Mouse (Mus musculus) liver, adult (tissue): ENCODE results near the gene Hunk.

Experiments
- GATA4 ChIP-seq: IDR thresholded peaks from 2 replicates; pipeline ENCODE4 v1.6.1; 2014; ENCODE audit warnings: mild to moderate bottlenecking, low read length; ENCODE audit not compliant: insufficient replicate concordance

Hunk gene

DNA sequence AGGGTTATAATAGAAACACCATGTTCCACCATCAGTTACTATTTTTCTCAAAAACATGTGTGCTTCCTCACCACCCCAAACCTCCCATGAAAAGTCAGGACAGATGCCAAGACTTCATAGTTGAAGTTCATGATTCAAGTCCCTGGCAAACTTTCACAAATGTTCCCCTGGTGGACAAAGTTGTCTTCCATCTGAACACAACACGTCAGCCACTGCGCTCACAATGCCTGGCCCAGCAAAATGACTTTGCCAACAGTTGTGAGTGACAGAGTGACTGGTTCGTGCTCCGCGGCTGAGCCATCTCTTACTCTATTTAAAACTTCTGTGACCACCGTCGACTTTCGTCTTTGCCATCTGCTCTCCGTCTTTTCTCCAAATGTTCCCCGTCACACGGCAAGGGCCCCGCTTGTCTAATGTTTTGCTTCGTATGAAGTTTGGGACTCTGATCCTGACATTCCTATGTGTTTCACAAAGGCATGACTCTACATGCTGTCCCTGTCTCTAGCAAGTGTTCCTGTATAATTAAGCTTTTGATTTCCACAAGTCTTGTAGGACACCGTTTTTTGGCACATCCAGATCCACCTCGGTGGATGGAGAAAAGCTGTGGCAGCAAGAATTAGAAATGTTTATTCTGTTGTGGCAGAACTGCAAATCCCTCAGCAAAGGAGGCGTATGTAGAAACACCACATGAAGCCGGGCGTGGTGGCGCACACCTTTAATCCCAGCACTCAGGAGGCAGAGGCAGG, 125.9 kb downstream of the Hunk start:
- no peak for TF ChIP-seq GATA4

DNA sequence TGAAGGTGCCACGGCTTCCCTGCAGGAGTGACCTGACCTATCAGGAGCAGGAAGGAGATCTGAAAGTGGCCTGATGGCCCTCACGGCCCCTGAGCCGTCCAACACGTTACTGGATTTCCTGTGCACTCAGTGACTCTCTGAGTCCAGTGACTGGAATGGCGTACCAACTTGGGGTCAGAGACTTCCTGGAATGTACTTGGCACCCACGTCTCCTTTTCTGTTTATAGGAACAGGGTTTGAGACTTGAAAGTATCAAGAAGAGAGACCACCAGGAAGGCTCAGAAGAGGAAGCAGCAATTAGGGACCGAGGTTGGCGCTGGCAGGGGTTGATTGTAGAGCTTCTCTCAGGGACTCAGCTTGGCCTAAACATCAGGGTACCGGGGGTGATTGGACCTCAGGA, 131.2 kb downstream of the Hunk start:
- no peak for TF ChIP-seq GATA4

DNA sequence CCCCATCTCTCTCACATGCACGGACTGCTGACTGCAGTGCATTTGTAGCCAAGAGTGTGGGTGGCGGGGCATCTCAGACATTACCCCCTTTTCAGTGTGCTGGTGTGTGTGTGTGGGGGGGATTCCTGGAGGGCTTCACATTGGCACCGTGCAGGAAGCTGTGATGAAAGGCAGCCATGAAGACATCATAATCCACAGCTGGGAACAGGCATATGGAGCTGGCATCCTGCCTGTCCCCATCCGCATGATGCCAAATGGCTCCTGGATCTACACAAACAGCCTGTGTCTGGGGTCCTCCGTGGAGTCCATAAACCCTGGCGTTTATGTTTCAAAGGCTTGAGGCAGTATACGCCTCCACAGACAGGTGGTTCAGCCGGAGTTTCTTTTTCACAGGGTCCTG, 132.4 kb downstream of the Hunk start:
- TF ChIP-seq GATA4: no peak

DNA sequence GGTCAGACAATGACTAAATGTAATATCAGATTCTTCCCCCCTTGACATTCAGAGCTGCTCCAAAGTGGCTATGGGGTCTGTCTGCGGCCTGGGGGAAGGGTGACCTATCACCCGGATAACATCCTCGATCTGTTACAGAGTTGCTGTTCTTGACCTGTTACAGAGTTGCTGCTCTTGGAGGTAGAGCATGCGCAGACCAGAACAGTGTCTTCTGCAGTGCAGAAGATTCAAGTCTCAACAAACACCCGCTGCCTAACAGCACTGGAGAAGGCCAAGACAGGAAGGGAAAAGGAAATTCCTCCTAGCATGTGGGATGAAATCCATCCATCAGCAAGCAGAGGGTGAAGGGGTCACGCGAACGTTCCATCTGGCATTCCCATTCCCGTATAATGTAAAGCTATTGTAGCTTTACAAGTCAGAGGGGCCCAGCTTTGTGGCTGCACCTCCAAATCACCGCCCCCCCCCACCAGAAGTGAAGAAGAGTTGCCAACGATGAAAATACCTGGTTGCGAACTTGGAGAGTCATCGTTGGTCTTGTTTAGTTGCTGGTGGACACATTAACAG, 133.0 kb downstream of the Hunk start:
- no peak for TF ChIP-seq GATA4

DNA sequence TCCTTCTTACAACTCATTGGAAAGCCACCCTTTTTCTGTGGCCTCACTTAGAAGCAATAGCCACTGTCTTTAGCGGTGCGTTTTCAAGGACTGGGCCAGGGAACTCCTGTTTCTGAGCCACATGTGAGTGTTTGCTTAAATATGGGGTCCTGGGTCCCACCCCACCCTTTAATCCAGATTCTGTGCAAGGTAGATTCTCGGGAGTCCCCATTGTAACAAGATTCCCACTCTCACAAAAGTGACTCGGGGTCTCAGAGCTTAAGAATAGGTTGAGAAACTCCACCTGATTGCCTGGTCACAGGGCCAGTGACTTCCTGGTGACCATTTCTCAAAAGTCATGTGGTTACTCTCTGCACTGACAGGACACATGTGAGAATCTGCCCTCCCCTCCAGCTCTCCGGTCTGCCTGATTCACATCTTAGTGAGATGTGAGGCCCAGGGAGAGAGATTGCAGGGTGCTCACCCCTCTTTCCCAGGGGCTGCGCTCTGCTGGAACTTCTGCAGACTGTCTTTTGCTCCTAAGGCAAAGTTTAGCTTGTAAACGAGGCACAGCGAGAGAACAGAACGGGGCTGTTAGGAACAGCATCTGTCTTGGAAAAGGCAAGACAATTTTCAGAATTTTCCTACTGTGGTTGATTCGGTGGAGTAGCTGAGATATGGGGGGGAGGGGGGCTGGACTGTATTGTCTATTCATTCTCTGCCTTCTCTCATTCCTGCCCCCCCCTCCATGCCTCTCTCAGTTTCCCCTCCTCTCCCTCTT, 135.6 kb downstream of the Hunk start:
- no peak for TF ChIP-seq GATA4

DNA sequence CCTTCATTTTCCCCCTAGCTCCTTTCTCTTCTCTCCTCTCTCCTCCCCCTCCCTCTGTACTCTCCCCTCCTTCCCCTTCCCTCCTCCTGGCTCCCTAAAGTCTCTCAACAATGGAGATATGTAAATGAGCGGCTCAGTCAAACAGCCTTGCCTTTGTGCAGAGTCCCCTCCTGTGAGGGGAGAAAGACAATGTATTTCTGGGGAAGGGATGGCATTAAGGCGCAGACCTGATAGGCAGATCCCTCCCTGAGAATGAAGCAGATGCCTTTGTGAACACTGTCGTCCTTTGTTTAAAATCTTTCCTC, 136.1 kb downstream of the Hunk start:
- TF ChIP-seq GATA4: no peak

DNA sequence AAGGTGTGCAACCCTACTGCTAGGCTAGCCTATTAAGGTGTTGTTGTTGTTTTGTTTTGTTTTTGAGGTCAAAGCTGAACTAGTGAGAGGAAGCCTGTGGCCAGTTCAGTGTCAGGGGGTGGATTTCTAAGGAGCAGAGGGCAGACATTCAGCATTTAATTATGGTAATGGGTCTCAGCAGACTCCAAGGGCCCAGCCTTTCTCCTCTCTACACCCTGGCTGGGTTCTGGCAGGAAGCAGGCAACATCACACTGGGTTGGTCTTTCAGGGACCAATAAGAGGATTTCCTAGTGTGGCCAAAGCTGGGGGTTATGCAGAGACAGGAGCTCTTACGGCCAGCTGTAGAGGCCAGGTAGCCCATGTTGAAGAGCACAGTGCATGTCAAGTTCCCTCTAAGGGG, 136.8 kb downstream of the Hunk start:
- no peak for TF ChIP-seq GATA4

DNA sequence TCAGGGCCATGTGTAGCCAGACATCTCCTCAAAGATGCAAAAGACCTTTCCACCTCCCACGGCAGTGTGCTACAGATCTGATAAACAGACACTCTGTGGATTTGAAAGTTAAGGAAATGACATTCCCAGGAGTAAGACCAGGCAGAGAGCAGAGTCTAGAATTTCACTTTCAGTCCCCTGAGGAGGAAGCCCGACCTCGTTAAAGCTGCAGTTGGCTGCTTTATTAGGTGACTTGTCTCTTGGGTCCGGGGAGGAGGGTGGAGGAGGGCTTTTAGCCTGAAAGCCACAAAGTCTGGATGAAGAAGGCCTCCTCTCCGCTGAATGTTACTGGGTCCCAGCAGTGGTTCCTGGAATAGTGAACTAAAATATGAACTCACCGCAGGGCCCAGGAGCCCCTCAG, 137.6 kb downstream of the Hunk start:
- TF ChIP-seq GATA4: no peak

DNA sequence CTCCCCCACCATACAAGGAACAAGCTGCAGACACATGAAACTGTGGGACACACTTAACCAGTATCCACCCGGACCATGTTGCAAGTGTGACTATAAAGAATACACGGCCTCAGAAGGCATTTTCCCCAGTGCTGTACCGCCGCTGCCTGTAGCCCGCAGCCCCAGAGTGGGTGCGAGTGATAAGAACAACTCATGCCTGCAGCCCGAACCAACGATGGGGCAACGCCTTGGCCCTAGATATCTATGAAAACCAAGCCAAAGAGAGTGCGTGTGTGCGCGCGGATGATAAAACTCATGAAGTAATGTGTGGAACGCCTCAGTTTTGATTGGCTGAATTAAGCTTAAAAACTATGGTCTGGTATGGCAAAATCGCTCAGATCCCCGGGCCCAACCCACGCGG, 138.1 kb downstream of the Hunk start:
- no peak for TF ChIP-seq GATA4

DNA sequence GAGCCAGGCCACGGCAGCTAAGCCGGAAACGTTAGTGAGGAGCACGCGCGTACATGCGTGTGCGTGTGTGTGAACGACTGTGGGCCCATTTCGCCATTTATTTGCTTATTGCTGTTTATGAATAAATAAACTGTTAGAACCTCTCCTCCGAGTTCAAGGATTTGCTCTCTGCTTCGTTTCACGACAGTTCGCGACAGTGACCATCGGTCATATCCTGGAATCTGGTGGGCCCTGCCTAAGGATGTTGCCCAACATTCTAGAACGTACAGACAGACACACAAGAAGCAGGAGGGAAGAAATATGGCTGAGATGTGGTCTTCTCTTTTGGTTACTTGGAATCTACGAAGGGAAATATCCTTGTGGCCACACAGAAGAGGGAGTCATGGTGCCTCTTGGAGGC, 138.6 kb downstream of the Hunk start:
- TF ChIP-seq GATA4: no peak

DNA sequence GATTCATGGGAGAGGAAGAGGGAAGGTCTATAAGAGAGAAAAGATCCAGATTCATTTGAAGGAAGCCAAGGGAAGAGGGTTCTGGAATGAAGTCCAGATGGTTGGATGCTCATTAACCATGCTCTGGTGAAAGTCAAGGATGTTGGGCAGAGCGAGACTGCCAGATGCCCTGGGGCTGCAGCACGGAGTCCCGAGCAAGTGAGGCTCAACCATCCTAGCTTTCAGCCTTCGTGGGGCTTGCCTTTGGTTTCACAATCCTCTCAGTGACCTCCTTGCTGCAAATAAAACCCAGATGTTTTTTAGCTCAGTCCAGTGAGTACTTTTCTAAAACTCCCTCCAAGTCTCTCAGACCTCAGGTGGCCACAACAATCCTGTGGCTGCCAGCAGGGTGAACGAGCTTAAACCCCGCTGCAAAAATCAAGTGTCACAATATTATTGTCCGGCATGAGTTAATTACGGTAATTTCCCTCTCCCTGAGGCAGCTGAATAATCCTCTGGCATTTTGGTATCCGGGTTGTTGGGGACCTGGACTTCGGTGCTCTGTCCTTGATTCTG, 147.4 kb downstream of the Hunk start:
- TF ChIP-seq GATA4: no peak

DNA sequence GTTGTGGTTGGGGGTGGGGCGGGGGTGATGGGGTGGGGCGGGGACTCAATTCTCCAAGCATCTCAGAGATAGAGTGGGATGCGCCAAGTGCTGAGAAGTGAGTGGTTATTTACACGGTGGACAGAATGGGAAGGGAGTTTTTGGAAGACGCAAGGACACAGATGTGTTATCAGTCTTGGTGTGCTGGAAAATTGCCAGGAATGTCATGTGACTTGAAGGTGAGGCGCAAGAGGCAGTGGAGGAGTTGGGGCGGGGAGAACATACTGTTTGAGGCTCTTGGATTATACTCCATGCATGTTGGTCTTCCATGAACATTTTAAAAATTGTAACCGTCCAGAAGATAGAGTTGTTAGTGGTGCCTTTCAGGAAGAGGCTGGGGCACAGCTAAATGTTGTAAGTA, 148.8 kb downstream of the Hunk start:
- no peak for TF ChIP-seq GATA4

DNA sequence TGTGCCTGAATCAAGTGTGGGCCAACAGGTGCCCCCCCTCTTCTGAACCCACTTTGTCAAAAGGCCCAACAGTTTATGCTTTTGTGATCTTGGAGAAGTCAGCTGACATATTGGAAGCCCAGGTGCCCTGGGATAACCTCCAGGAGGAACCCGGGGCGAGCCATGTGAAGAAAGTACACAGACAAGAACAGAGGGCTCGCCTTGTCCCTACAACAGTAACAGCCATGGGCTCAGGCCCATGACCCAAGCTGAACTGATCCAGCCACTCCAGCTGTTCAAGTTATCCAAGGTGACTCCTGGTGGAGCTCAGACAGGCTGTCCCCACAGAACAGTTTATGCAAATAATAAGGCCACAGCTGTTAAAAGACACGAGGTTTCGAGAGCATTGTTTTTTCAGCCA, 153.1 kb downstream of the Hunk start:
- no peak for TF ChIP-seq GATA4

DNA sequence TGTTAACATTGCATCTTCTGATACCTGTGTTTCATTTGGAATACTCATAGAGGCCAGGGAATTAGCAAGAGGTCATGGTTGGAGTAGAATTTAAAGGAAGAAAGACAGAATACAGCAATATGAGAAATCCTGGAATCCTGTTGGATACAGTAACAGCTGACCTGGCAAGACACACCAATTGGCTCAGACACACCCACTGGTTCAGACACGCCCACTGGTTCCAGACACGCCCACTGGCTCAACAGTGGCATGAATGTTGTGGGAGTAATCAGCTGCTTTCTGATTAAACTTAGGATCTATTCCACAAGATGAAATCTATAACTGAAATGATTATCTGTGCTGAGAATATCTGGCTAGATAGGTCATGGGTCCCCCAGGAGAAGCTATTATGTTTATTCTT, 155.4 kb downstream of the Hunk start:
- no peak for TF ChIP-seq GATA4

DNA sequence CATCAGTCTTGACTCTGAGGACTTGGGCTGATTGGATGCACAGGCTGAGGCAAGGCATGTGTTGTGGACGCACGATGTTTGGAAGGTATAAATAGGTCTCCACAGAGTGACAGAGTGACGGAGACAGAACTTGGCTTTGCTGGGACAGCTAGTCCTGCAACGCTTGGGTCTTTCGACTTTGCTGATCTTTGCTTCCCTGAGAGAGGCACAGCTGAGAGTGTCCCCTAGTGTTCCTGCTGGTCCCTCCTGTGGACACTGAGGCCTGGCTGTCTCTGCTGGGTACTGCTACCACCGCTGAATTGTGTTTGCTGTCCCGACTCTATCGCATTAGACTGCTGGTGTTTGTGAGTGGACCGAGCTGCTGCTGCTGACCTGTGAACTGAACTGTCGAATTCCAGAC, 156.6 kb downstream of the Hunk start:
- TF ChIP-seq GATA4: no peak

DNA sequence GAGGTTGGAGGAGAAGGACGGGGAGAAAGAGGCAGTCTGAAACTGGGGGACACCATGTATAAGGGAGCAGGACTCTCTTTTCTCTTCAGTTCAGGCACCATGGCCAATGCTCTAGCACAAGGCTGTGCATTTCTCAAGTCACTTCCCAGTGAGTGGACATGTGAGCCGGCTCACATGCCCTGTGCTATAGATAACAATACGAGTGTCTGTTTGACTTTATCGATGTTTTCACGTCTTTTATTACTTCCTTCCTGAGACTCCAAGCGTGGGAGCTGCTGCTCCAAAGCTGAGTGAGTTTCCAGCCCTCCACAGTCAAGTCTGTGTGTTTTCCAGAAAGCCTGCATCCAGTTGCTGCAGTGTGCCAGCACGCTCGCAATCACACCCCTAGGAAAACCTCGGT, 158.4 kb downstream of the Hunk start:
- TF ChIP-seq GATA4: no peak
